Mouse (Mus musculus) stomach, embryonic 16.5 days (tissue): ENCODE results near the gene Pigl. TPM values are rescaled to one million over a fixed set of nuclear protein-coding genes. Genes with fewer than 3 reads are reported as not detected.
A peak's percentile ranks its signal among the peaks of the same experiment; 100 is the strongest.

ENCODE experiments used
- ATAC-seq: fragments of 200-750 bp; cut with Nextera tagmentation; 2 replicates; pipeline ENCODE4 v1.8.0; 2017; ENCODE audit warnings: moderate number of reproducible peaks, moderate TSS enrichment; ENCODE audit not compliant: insufficient read depth, low FRiP score
- H3K27ac ChIP-seq: fragments of 300-500 bp; sonication (generic); 2 replicates; pipeline ENCODE4 v1.5.1; 2014; ENCODE audit warnings: low read length
- H3K27me3 ChIP-seq: fragments of 300-500 bp; sonication (generic); 2 replicates; pipeline ENCODE4 v1.6.1; 2014; ENCODE audit warnings: low read length, control low read depth, mixed read lengths; ENCODE audit not compliant: control insufficient read depth, insufficient read depth
- H3K36me3 ChIP-seq: fragments of 300-500 bp; sonication (generic); 2 replicates; pipeline ENCODE4 v1.6.1; 2014; ENCODE audit warnings: low read length; ENCODE audit not compliant: control insufficient read depth, insufficient read depth
- H3K4me1 ChIP-seq: fragments of 300-500 bp; sonication (generic); 2 replicates; pipeline ENCODE4 v1.6.1; 2014; ENCODE audit warnings: low read length, control low read depth, mixed read lengths; ENCODE audit not compliant: control insufficient read depth, insufficient read depth
- H3K4me2 ChIP-seq: fragments of 300-500 bp; sonication (generic); 2 replicates; pipeline ENCODE4 v1.6.1; 2014; ENCODE audit warnings: low read depth, low read length, mixed read lengths
- H3K4me3 ChIP-seq: fragments of 300-500 bp; sonication (generic); replicated peaks from 2 replicates; pipeline ENCODE4 v1.5.1; 2014; ENCODE audit warnings: mild to moderate bottlenecking, low read length
- H3K9ac ChIP-seq: fragments of 300-500 bp; sonication (generic); 2 replicates; pipeline ENCODE4 v1.6.1; 2014; ENCODE audit warnings: low read length
- H3K9me3 ChIP-seq: fragments of 300-500 bp; sonication (generic); replicated peaks from 2 replicates; pipeline ENCODE4 v1.6.1; 2016; ENCODE audit warnings: low read length, control low read depth; ENCODE audit not compliant: control insufficient read depth
- WGBS: fragments of 180-500 bp; shearing (Covaris S2); extraction: QIAGEN DNeasy Blood & Tissue Kit; methylation state at CpG from one replicate; pipeline ENCODE4 v1.1.7; 2014; 5-methylcytosine and 5-hydroxymethylcytosine counted together
- polyA plus RNA-seq: library from polyadenylated mRNA; unstranded; fragments of >200 nt; fragmentation: Nextera tagmentation; extraction: Ambion mirVana; gene quantifications from 2 replicates; pipeline ENCODE4 v1.2.1, GENCODE M21; 2015

Pigl gene
- polyA plus RNA-seq, 1 experiment from 2014 or later, result 9.5 TPM

DNA sequence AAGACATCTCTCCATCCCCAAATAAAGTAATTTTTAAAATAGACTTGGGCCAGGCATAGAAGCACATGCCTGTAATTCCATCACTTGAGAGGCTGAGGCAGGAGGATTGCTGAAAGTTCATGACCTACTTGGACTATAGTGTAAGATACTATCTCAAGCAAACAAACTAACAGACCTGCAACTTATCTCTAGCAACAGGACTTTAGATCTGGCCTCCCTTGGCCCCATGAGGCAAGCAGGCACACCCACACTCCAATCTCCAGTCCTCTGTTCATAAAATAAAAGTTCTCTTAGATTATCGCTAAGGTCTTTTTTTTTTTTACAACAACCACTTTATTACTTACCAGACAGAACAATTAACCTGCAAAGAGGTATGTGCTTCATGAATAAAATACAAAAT, 28.7 kb downstream of the Pigl start:
- no peak for ATAC-seq
- Histone ChIP-seq H3K4me3 (no peak overlapping the region), H3K27ac (no peak overlapping the region), H3K36me3 (no peaks in the 10 kb centered on the region), H3K27me3 (no peaks in the 10 kb centered on the region), H3K4me2 (no peak overlapping the region), H3K4me1 (no peaks in the 10 kb centered on the region), H3K9me3 (no peaks in the 10 kb centered on the region), H3K9ac (no peak overlapping the region)
- WGBS, result 82% methylated on average over 1 of the region's 1 CpGs

DNA sequence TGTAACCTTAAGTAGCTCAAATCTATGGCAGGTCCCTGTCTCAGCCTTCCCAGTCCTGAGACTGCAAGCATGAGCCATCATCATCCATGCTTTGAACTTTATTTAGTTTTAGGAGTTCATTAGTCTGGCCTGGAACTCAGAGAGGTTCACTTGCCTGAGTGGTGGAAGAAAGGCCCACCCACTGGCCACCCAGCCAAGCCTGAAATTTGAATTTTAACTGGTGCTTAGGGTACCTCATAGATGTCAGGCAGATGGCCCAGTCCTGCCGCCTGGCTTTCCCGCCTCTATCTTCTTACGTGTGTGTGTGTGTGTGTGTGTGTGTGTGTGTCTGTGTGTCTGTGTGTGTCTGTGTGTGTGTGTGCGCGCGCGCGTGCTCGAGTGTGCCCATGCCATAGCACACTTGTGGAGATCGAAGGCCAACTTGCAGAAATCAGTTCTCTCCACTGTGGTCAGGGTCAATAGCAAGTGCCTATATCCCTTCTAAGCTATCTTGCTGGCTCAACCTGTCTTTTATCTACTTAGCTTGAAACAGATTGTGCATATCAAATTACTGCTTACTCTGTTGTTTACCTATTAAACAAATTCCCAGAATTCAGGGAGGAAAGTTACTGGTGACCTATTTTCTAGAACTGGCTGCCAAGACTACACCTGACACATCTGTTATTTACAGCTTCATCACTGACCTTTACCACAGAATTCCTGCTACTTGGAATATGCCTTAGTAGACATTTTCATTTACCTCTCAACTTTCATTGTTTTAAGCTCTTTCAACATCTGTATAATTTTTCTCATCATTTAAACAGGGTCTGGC, 29.5 kb downstream of the Pigl start:
- no peak overlapping the region for H3K27ac ChIP-seq
- 88% methylated on average over 10 of the region's 10 CpGs for WGBS
- H3K9me3 ChIP-seq, result no peaks in the 10 kb centered on the region

DNA sequence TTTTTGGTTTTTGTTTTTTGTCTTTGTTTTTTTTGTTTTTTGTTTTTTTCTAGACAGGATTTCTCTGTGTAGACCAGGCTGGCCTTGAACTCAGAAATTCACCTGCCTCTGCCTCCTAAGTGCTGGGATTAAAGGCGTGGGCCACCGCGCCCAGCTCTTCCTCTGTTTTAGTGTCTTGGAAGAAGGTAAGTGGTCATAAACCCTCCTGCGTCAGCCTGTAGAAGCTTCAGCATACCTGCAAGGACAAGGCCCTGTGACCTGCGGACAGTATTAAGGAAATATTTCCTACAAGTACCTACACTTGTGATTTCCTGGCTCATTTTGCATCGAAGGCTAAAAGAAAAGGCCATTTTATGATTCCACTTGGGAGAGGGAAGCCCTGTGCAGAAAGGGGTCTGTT, 35.4 kb downstream of the Pigl start:
- no peaks in the 10 kb centered on the region for H3K36me3 ChIP-seq
- no peaks in the 10 kb centered on the region for H3K9me3 ChIP-seq
- 90% methylated on average over 6 of the region's 6 CpGs for WGBS
- no peak overlapping the region for H3K4me2 ChIP-seq
- no peak overlapping the region for H3K27ac ChIP-seq
- H3K27me3 ChIP-seq, result no peaks in the 10 kb centered on the region
- ATAC-seq, result no peak
- H3K4me1 ChIP-seq, result peaks cover 18% of the 10 kb centered on the region
- H3K9ac ChIP-seq, result no peak overlapping the region
- H3K4me3 ChIP-seq, result no peak overlapping the region

More for the DNA sequence above, 29.5 kb downstream of the Pigl start:
- H3K4me3 ChIP-seq, result no peak overlapping the region
- no peaks in the 10 kb centered on the region for H3K36me3 ChIP-seq
- ATAC-seq, result no peak
- H3K4me1 ChIP-seq, result no peaks in the 10 kb centered on the region
- H3K27me3 ChIP-seq, result no peaks in the 10 kb centered on the region
- no peak overlapping the region for H3K4me2 ChIP-seq
- H3K9ac ChIP-seq, result no peak overlapping the region

DNA sequence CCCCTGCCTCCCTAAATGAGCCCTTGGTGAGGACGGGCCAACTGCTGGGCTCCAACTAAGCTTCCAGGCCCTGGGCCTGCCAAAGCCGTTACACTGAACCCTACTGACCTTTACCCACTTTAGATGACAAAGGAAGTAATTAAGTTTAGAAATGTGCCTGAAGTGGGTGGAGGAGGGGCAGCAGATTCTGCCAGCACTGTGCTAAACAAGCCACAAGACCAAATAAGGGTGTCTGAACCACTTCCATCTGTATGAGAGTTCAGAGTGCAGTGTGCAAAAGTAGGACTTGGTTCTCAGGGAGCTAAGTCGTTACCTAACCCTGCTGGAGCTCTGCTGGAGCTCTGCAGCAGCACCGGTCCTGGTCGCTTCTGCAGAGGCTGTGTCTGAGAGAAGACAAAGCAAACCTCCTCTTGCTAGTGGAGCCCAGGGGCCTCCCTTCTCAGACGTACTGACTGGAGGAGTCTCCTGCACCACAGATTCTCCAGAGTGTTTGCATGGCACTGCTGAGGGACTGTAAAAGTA, 36.6 kb downstream of the Pigl start:
- Histone ChIP-seq H3K4me1 (peaks cover 18% of the 10 kb centered on the region), H3K9me3 (no peaks in the 10 kb centered on the region), H3K4me3 (no peak overlapping the region), H3K27ac (peak overlapping the region; percentile 74), H3K4me2 (no peak overlapping the region), H3K27me3 (no peaks in the 10 kb centered on the region), H3K36me3 (no peaks in the 10 kb centered on the region), H3K9ac (peak overlapping the region; percentile 29)
- peak; percentile 90 for ATAC-seq
- 5% methylated on average over 6 of the region's 6 CpGs for whole genome bisulfite sequencing

DNA sequence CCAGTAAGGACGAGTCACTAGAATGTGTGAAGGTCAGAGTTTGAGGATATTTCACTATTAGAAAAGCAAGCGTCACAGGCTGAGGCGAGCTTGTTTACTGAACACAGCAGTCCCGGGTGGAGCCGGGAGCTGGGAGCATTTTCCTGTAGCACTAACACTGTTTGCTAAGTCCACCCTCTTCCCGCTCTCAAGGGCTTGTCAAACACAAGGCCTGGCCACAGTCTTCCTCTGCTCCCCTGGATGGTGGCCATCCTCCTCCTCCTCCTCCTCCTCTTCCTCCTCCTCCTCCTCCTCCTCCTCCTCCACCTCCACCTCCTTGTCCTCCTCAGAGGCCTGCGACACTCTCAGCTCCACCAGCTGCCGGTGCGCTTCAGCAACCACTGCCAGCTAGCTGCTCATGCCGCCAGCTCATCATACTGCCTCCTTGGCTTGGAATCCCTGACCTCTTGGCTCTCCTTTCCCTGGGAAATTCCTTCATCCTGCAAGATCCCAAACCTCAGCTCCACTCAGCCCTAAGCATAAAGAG, 37.1 kb downstream of the Pigl start:
- 29% methylated on average over 10 of the region's 10 CpGs for WGBS
- no peaks in the 10 kb centered on the region for H3K27me3 ChIP-seq
- H3K4me2 ChIP-seq, result no peak overlapping the region
- peak overlapping the region; percentile 29 for H3K9ac ChIP-seq
- ATAC-seq, result peak; percentile 48; the same call in 1 of the 2 replicates
- no peaks in the 10 kb centered on the region for H3K36me3 ChIP-seq
- H3K9me3 ChIP-seq, result no peaks in the 10 kb centered on the region
- peak overlapping the region; percentile 74 for H3K27ac ChIP-seq
- no peak overlapping the region for H3K4me3 ChIP-seq
- H3K4me1 ChIP-seq, result peaks cover 18% of the 10 kb centered on the region

DNA sequence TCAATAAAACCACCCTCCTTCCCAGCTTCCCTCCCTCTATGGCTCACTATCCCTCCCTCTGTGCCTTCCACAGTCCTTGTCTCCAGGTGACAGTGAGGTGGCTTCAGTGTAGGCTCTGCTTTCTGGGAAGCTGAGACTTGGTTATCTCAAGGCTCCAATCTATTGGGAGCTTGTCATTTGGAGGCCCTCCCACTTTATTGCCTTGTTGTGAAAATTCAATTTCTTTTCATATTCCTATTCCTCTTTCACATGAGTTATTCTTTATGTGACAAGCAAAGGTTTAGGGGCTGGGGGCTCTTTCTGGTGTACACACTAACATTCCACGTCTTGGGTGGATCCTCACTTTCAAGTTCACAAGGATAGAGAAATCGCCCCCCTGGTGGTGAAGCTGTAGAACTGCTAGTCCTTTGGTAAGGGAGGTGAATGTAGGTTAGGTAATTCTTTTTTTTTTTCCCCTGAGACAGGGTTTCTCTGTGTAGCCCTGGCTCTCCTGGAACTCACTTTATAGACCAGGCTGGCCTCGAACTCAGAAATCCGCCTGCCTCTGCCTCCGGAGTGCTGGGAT, 38.0 kb downstream of the Pigl start:
- Histone ChIP-seq H3K36me3 (no peaks in the 10 kb centered on the region), H3K9ac (no peak overlapping the region), H3K27ac (peak overlapping the region; percentile 63; the same call in 1 of the 2 replicates), H3K4me3 (no peak overlapping the region), H3K4me1 (peaks cover 18% of the 10 kb centered on the region), H3K27me3 (no peaks in the 10 kb centered on the region), H3K9me3 (no peaks in the 10 kb centered on the region), H3K4me2 (no peak overlapping the region)
- WGBS, result 62% methylated on average over 5 of the region's 5 CpGs
- no peak for ATAC-seq

DNA sequence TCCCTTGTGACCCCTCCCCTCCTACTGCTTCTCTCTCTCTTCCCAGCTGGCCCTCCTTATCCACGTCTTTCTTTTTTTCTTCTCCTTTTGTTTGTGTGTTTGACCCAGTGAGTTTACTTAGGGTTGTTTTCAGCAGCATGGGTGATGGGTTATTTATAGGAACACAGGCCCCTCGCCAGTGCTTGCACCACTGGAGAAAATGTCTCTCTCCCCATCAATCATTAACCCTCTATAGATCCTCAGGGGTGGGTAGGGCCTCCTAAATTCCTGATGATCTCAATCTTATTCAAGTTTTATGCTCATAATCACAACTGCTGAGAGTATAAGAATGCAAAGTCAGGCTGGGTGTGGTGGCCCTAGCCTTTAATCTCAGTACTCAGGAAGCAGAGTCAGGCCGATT, 38.9 kb downstream of the Pigl start:
- H3K27me3 ChIP-seq, result no peaks in the 10 kb centered on the region
- no peak for ATAC-seq
- no peaks in the 10 kb centered on the region for H3K36me3 ChIP-seq
- H3K4me2 ChIP-seq, result no peak overlapping the region
- H3K4me1 ChIP-seq, result peaks cover 18% of the 10 kb centered on the region
- H3K27ac ChIP-seq, result no peak overlapping the region
- WGBS, result 46% methylated on average over 3 of the region's 3 CpGs
- no peak overlapping the region for H3K9ac ChIP-seq
- H3K4me3 ChIP-seq, result no peak overlapping the region
- H3K9me3 ChIP-seq, result no peaks in the 10 kb centered on the region

DNA sequence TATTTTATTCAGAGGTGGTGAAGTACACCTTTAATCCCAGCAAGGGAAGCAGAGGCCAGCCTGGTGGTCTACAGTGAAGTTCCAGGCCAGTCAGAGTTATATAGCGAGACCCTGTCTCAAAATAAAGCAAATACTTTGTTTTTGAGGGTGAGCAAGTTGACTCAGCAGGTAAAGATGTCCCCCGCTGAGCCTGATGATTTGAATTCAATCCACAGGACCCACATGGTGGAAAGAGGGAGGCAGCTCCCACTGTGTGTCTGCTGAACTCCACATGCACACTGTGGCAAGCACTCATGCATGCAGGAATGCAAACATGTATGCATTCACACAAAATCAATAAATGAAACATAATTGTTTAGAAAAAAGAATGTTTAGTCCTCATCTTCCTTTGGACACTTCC, 40.5 kb downstream of the Pigl start:
- H3K9me3 ChIP-seq, result no peaks in the 10 kb centered on the region
- peaks cover 18% of the 10 kb centered on the region for H3K4me1 ChIP-seq
- no peak for ATAC-seq
- H3K27ac ChIP-seq, result no peak overlapping the region
- H3K4me2 ChIP-seq, result no peak overlapping the region
- H3K4me3 ChIP-seq, result no peak overlapping the region
- no peak overlapping the region for H3K9ac ChIP-seq
- no peaks in the 10 kb centered on the region for H3K36me3 ChIP-seq
- 92% methylated on average over 2 of the region's 2 CpGs for WGBS
- H3K27me3 ChIP-seq, result no peaks in the 10 kb centered on the region

DNA sequence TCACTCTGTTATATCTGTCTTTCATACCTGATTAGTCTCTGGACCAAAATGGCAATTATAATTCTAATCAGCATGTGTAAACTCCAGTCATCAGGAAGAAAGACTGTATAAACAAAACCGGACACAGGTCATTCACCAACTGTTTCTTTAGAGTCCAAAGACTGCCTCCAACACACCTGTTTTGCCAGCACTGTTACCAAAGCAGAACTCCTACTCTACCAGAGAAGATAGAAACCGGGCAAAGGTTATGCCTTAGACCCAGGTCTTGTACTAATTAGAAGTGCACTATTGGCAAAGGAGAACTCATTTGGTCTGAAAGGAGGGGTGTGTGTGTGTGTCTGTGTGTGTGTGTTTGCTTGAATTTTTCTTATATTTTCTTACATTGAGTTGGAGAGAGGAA, 42.3 kb downstream of the Pigl start:
- no peak overlapping the region for H3K27ac ChIP-seq
- H3K9ac ChIP-seq, result no peak overlapping the region
- no peaks in the 10 kb centered on the region for H3K27me3 ChIP-seq
- H3K4me3 ChIP-seq, result no peak overlapping the region
- H3K4me1 ChIP-seq, result peaks cover 6% of the 10 kb centered on the region
- WGBS, result 64% methylated on average over 2 of the region's 2 CpGs
- no peak overlapping the region for H3K4me2 ChIP-seq
- no peaks in the 10 kb centered on the region for H3K36me3 ChIP-seq
- ATAC-seq, result no peak
- no peaks in the 10 kb centered on the region for H3K9me3 ChIP-seq
